Mouse (Mus musculus): ENCODE measurements around the gene Iah1.

DNA sequence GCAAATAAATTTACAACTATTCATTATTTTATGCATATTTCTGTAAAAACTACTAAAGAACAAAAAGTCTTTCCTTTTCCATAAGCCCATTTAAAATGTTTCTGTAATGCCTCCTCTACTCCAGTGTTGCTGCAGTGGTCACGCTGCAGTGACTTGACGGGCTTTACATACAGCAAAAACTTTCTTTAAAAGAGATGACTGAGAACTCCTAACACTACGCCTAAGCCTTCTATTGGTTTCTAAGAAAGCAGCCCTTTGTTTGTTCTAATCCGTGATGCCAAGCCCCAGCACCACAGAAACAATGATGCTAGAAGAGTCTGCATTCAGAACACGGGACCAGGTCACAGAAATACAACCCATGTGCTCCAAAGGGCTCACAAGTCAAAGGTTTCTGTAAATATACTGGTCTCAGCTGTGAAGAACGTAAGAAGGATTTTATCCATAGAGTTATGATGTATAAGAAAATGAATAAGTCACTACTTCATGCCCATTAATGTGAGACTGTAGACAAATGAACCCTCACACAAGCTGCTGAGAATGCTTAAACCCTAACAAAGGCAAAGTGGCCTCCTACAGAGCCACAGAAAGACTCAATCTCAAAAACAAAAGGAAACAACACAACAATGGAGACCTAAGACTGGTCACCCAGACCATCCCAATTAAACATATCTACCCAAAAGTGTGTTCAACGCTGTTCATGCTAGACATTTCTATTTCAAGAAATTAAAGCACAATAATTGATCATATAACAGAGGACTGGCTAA is 34.1 kb downstream of the Iah1 start:
- TF ChIP-seq CTCF (IDR thresholded peaks at IDR 0.05; ENCODE audit: low read depth) = no peak
- TF ChIP-seq EP300 (optimal IDR thresholded peaks at IDR 0.05) = no peak

Measured in stomach, postnatal 0 days (tissue).